ENCODE assay signal across 27 mouse cellular contexts in the genomic region with DNA sequence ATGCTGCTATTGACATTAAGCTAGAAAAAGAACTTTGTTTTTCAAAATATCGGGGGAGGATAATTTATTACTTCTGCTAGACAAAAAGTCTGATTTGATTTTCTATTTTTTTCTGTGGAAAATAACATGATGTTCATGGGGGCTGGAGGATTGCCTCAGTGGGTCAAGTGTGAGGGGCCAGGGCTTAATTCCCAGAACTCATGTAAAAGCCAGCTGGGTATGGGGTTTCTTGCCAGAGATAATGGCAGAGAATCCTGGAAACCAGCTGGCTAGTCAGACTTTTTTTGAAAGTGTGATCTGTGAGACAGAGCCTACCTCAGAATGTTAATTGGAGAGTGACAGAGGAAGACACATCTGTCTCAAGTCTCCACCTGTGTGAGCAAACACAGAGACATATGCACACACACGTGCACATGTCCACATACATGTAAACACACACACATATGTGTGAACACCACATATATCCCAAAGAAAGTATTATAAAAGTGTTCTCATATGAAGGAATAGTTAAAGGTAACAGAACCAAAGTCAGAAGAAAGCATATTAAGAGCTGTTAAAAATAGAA.
"Had no signal": no experiment of that assay in that cellular context is flagged by ENCODE, and none has a peak within 500 bp of the region (broad histone marks: within the 10 kb centered on the region; RNA-seq: fewer than 3 reads in every experiment).

No protein-coding gene starts in this region.

- H3K4me2 ChIP-seq: heart, embryonic 11.5 days; heart, embryonic 13.5 days; heart, embryonic 15.5 days; hindbrain, embryonic 13.5 days; hindbrain, embryonic 15.5 days; kidney, embryonic 15.5 days; limb, embryonic 13.5 days; limb, embryonic 15.5 days; liver, embryonic 12.5 days had no signal

- DNase-seq: gastrocnemius, postnatal 14 days; gastrocnemius, postnatal 36 days; heart, adult 11 months; heart, adult 2 months; heart, postnatal 14 days; heart, postnatal 36 days; kidney, adult 11 months; kidney, adult 2 months; kidney, adult 9 months; kidney, postnatal 14 days; kidney, postnatal 36 days; layer of hippocampus, postnatal 36 days; left cerebral cortex, postnatal 4 days; lung, adult 18-20 months had no signal

- H3K36me3 ChIP-seq: heart, embryonic 13.5 days; heart, embryonic 15.5 days; hindbrain, embryonic 13.5 days; hindbrain, embryonic 15.5 days; kidney, embryonic 15.5 days; limb, embryonic 13.5 days; limb, embryonic 15.5 days; liver, embryonic 12.5 days had no signal

- H3K9me3 ChIP-seq: heart, embryonic 13.5 days; heart, embryonic 15.5 days; hindbrain, embryonic 13.5 days; hindbrain, embryonic 15.5 days; kidney, embryonic 15.5 days; limb, embryonic 15.5 days; liver, embryonic 12.5 days had no signal

- H3K27me3 ChIP-seq: heart, embryonic 13.5 days; heart, embryonic 15.5 days; hindbrain, embryonic 13.5 days; hindbrain, embryonic 15.5 days; kidney, embryonic 15.5 days; limb, embryonic 13.5 days; limb, embryonic 15.5 days; liver, embryonic 12.5 days had no signal

- H3K4me1 ChIP-seq: heart, embryonic 13.5 days; heart, embryonic 15.5 days; hindbrain, embryonic 13.5 days; hindbrain, embryonic 15.5 days; kidney, embryonic 15.5 days; limb, embryonic 13.5 days; limb, embryonic 15.5 days; liver, embryonic 12.5 days had no signal

- ATAC-seq: hindbrain, postnatal 0 days; intestine, embryonic 16.5 days; liver, embryonic 12.5 days had no signal

- H3K9ac ChIP-seq: heart, embryonic 13.5 days; heart, embryonic 15.5 days; hindbrain, embryonic 13.5 days; hindbrain, embryonic 15.5 days; kidney, embryonic 15.5 days; limb, embryonic 13.5 days; limb, embryonic 15.5 days; liver, embryonic 12.5 days; liver, embryonic 14.5 days had no signal

- H3K27ac ChIP-seq: heart, adult 2 months; heart, embryonic 13.5 days; heart, embryonic 15.5 days; hindbrain, embryonic 13.5 days; hindbrain, embryonic 15.5 days; hindbrain, postnatal 0 days; kidney, embryonic 15.5 days; kidney, postnatal 0 days; limb, embryonic 13.5 days; limb, embryonic 15.5 days; liver, embryonic 12.5 days; liver, embryonic 14.5 days had no signal

- H3K4me3 ChIP-seq: heart, adult 2 months; heart, embryonic 13.5 days; heart, embryonic 15.5 days; hindbrain, embryonic 13.5 days; hindbrain, embryonic 15.5 days; kidney, embryonic 15.5 days; limb, embryonic 13.5 days; limb, embryonic 15.5 days; liver, embryonic 12.5 days had no signal
